Mouse (Mus musculus): ENCODE data around the gene Kcnab3.

DNA sequence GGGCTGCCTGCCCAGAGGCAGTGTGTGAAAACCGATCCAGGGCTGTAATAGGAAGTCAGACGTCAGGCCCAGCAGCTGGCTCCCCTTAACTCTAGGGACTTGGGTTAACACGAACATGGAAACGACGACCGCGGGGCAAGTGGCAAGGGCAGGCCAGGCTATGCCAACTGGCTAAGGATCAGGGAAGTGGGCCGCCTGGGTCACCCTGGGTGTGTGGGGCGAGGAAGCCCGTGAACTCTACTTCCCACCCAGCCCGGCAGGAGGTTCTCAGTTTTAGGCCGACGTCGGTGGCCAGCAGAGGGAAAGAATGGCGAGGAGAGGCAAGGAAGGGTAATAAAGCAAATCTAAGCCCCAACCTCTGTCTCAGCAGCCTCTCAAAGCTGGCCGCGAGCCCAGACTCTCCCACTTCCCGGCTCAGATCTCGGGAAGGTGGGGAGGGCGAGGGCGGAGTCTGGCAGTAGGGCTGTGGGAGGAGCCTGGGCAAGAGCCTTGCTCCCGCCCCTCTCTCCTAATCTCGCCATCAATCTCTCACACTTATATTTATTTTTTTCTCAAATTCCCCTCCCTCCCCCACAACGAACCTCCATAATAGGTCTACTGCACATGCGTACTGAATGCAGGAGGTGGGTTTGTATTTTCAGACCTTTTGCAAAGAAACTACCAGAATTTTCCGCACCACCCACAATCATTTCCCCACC lies 40.2 kb downstream of the Kcnab3 start:
- TF ChIP-seq POLR2A (IDR thresholded peaks at IDR 0.05; ENCODE audit: extremely low read depth, insufficient read depth, low read length) (peak; percentile 62; the same call in 1 of the 2 replicates), CTCF (IDR thresholded peaks at IDR 0.05; ENCODE audit: extremely low read depth, insufficient read depth, low read length) (no peak)
